Comparison of ENCODE assay signal across 23 mouse cellular contexts in genomic region chr7:139214160-139214559, GRCm38 (mm10). TPM values are rescaled to one million over a fixed set of nuclear protein-coding genes. Genes with fewer than 3 reads are reported as not detected.
DNase-seq lines count a peak whose midpoint lies in the region; TF ChIP-seq lines count a peak whose summit lies in the region.
"Had no signal": no experiment of that assay in that cellular context is flagged by ENCODE, and none has a peak within 500 bp of the region (broad histone marks: within the 10 kb centered on the region; RNA-seq: fewer than 3 reads in every experiment).

No protein-coding gene starts in this region.

- TF ChIP-seq CTCF in thymus, adult 2 months (IDR thresholded peaks at IDR 0.05; ENCODE audit: borderline replicate concordance, control insufficient read depth, extremely low read depth, insufficient read depth, low read length, poor library complexity) = no peak

- DNase-seq in heart, embryonic 10.5 days (ENCODE audit: low spot score) = peak; percentile 53
- DNase-seq in heart, postnatal 25 days (ENCODE audit: low spot score) = no peak
- DNase-seq in kidney, postnatal 10 days = peak; percentile 8
- no peak for DNase-seq in kidney, postnatal 25 days
- DNase-seq in thymus, adult 2 months = peak; percentile 3
- no peak for DNase-seq in thymus, postnatal 10 days (ENCODE audit: low spot score in 2 of 2)
- no peak for DNase-seq in layer of hippocampus, postnatal 14 days (ENCODE audit: low spot score in 2 of 2)
- DNase-seq: cerebellum, adult 8-10 months; forebrain, postnatal 0 days; heart, adult 18-20 months; kidney, adult 8-10 months; kidney, postnatal 36 days; left cerebral cortex, postnatal 4 days; liver; lung, postnatal 10 days; right cerebral cortex, postnatal 14 days; spleen, adult 18-20 months had no signal

- TF ChIP-seq POLR2A in thymus, adult 2 months (IDR thresholded peaks at IDR 0.05; ENCODE audit: control insufficient read depth, extremely low read depth, insufficient read depth, low read length, poor library complexity) = no peak

- intact Hi-C loops in heart, postnatal 25 days (cut with DNase I) = loop anchor here (10.0 kb wide), 1 partner anchor 369 kb away; the partner anchor contains the start of genes Mapk1ip1 and Ppp2r2d

- no peak overlapping the region for H3K27ac ChIP-seq in heart, embryonic 10.5 days
- H3K27ac ChIP-seq in thymus, adult 2 months (ENCODE audit: control insufficient read depth, insufficient read depth, low read length) = 0 out of 2 replicates have a peak overlapping the region, but pooled peaks have one; percentile 15

- H3K4me1 ChIP-seq in heart, embryonic 10.5 days = peaks cover 25% of the 10 kb centered on the region
- peaks cover 11% of the 10 kb centered on the region for H3K4me1 ChIP-seq in thymus, adult 2 months (replicated peaks; ENCODE audit: control insufficient read depth, insufficient read depth, low read length)

- H3K9me3 ChIP-seq in heart, embryonic 10.5 days = no peaks in the 10 kb centered on the region
- H3K9me3 ChIP-seq: hindbrain, embryonic 15.5 days had no signal

- WGBS in heart, embryonic 10.5 days = 73% methylated on average over 3 of the region's 3 CpGs
- 14% methylated on average over 3 of the region's 3 CpGs for WGBS in thymus, adult 2 months

- H3K4me3 ChIP-seq in heart, embryonic 10.5 days = no peak overlapping the region
- no peak overlapping the region for H3K4me3 ChIP-seq in thymus, adult 2 months (ENCODE audit: control insufficient read depth, insufficient read depth, low read length)

- no peaks in the 10 kb centered on the region for H3K27me3 ChIP-seq in heart, embryonic 10.5 days (ENCODE audit: insufficient read depth, poor library complexity, severe bottlenecking)
- H3K27me3 ChIP-seq in thymus, adult 2 months (ENCODE audit: control insufficient read depth, insufficient read depth, low read length) = no peaks in the 10 kb centered on the region
- H3K27me3 ChIP-seq: hindbrain, embryonic 15.5 days had no signal

- no peaks in the 10 kb centered on the region for H3K36me3 ChIP-seq in heart, embryonic 10.5 days
- H3K36me3 ChIP-seq in thymus, adult 2 months (ENCODE audit: control insufficient read depth, insufficient read depth, low read length) = no peaks in the 10 kb centered on the region
- H3K36me3 ChIP-seq: hindbrain, embryonic 15.5 days had no signal

RNA-seq across cellular contexts. Expression of gene Stk32c, which starts 1.1 kb away (rescaled TPM):
- not detected in 2 replicates for polyA plus RNA-seq in heart, embryonic 10.5 days (2016; fragmentation: Nextera tagmentation; extraction: Ambion mirVana)
- total RNA-seq in heart, postnatal 25 days (2021) = under 1 TPM; 0.73 to 0.99 TPM
- 1.3 and 1.7 TPM in 2 replicates for polyA plus RNA-seq in thymus, adult 2 months (2012; rRNA removed)
- 10 to 100 TPM; 57.3 to 60.2 TPM for total RNA-seq in layer of hippocampus, postnatal 14 days (2021)
- total RNA-seq: megakaryocyte, adult 5-6 weeks; neutrophil, adult 5-6 weeks had no signal
- polyA plus RNA-seq: liver, embryonic 16.5 days; thymus, postnatal 0 days had no signal

RNA-seq across cellular contexts. Expression of gene Lrrc27, which starts 1.4 kb away (rescaled TPM):
- polyA plus RNA-seq in heart, embryonic 10.5 days (2016; fragmentation: Nextera tagmentation; extraction: Ambion mirVana) = 4.5 TPM in 2 replicates
- total RNA-seq in heart, postnatal 25 days (2021) = 10 to 100 TPM; 19.1 to 20.0 TPM
- polyA plus RNA-seq in thymus, adult 2 months (2012; rRNA removed) = 3.9 and 4.0 TPM in 2 replicates
- total RNA-seq in layer of hippocampus, postnatal 14 days (2021) = 1 to 10 TPM; 5.8 to 7.6 TPM
- total RNA-seq: monocyte, adult 5-6 weeks had no signal

RNA-seq across cellular contexts. Expression of gene Pwwp2b, which starts 34.1 kb away (rescaled TPM):
- 10.5 and 11.1 TPM in 2 replicates for polyA plus RNA-seq in heart, embryonic 10.5 days (2016; fragmentation: Nextera tagmentation; extraction: Ambion mirVana)
- 1 to 10 TPM; 8.7 to 9.7 TPM for total RNA-seq in heart, postnatal 25 days (2021)
- 6.3 and 7.4 TPM in 2 replicates for polyA plus RNA-seq in thymus, adult 2 months (2012; rRNA removed)
- 10 to 100 TPM; 27.6 to 30.4 TPM for total RNA-seq in layer of hippocampus, postnatal 14 days (2021)

Comparison
In these comparisons a context has a peak if more than half of its experiments do, and no peak if none do; other contexts are left out.
1. DNase-seq: peak in heart, embryonic 10.5 days (single experiment), kidney, postnatal 10 days (single experiment) and thymus, adult 2 months (single experiment); none in heart, postnatal 25 days (single experiment), kidney, postnatal 25 days (0 of 2), thymus, postnatal 10 days (0 of 2) and layer of hippocampus, postnatal 14 days (0 of 2).
2. RNA of gene Stk32c, which starts 1.1 kb away (total RNA-seq): 57.3 to 60.2 TPM in layer of hippocampus, postnatal 14 days; 0.73 to 0.99 TPM in heart, postnatal 25 days; every median in the first group is over 10 times any median in the second.